Mouse (Mus musculus): ENCODE data around the gene Agap1.

The Agap1 gene

DNA sequence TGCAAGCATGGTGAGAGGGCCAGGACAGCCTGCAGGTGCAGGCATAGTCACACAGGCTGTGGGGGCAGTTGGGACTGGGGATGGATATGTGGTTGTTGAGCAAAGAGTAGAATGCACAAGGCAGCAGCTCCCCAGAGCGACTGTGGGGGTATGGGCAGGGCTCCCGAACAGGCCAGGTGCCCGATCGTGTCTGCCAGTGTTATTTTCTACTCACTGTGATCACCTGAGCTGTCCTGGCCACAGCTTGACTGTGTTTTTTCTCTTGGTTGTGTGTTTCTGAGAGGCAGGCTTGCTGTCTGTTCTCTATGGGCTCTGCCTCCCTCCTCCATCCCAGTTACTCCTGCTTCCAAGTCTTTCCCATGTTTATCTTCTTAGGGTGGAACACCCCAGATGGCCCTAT is 154.2 kb downstream of the Agap1 start:
- no peak for DNase-seq (ENCODE audit: inconsistent age in 2 of 2, low spot score in 1 of 2)

DNA sequence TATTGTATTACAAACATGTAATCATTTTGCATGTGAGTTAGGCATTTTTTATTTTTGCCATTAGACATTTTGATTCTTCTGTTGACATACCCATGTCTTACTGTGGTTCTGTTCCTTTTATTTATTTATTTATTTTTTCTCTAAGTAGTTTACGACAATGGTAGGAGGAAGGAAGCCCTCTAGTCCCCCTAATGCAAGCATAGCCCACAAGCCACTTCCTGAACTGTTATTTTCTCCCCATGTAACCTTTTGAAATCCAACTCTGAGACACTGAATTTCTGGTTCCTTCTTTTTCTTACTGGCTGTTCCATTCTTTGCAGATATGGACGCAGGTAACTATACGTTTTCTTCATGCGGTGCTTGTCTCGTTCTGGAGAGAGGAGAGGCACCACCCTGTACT is 155.4 kb downstream of the Agap1 start:
- no peak for DNase-seq (ENCODE audit: inconsistent age in 2 of 2, low spot score in 1 of 2)

DNA sequence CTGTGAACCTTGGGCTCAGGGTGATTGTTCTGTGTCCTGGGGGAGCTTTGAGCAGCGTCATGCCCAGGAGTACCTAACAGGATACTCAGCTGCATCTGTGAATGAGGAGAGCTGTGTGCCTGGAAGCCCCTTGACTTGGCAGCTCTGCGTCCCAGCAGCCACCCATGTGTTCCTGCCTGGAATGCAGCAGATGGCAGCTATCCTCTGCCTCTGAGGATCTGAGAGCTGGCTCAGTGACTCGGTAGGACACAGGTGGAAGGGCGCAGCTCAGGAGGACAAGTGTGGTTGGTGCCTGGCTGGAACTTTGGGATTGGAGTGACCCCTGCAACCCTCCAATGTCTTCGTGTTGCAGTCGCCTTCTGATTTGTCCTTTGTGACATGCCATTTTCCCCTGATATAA is 156.9 kb downstream of the Agap1 start:
- DNase-seq (ENCODE audit: inconsistent age in 2 of 2, low spot score in 1 of 2), result no peak

GRCm38 (mm10) chr1:89613234-89613870 is 158.7 kb downstream of the Agap1 start:
- no peak for DNase-seq (ENCODE audit: inconsistent age in 2 of 2, low spot score in 1 of 2)

GRCm38 (mm10) chr1:89616556-89616955 is 161.9 kb downstream of the Agap1 start:
- no peak for DNase-seq (ENCODE audit: inconsistent age in 2 of 2, low spot score in 1 of 2)

GRCm38 (mm10) chr1:89617336-89617735 is 162.7 kb downstream of the Agap1 start:
- peak in 1 of 2 experiments; percentile 41 for DNase-seq (ENCODE audit: inconsistent age in 2 of 2, low spot score in 1 of 2)

DNA sequence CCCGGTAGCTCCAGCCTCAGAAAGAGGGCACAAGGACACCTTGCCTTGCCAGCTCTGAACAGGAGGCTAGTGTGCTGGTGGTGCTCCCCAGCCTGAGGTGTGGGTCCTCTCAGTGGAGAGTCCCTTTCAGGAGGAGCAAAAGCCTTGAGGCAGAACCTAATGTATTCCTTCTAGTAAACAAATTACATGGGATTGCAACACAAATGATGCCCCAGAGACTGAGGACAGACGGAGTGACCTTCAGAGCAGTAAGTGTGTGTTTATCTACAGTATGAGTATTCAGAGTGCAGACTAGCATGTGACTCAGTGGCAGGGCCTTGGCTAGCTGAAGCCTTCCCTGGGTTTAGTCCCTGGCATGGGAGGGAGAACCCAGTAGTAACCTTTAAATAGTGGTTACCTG is 165.4 kb downstream of the Agap1 start:
- DNase-seq (ENCODE audit: inconsistent age in 2 of 2, low spot score in 1 of 2), result peak; percentile 70 to 88

DNA sequence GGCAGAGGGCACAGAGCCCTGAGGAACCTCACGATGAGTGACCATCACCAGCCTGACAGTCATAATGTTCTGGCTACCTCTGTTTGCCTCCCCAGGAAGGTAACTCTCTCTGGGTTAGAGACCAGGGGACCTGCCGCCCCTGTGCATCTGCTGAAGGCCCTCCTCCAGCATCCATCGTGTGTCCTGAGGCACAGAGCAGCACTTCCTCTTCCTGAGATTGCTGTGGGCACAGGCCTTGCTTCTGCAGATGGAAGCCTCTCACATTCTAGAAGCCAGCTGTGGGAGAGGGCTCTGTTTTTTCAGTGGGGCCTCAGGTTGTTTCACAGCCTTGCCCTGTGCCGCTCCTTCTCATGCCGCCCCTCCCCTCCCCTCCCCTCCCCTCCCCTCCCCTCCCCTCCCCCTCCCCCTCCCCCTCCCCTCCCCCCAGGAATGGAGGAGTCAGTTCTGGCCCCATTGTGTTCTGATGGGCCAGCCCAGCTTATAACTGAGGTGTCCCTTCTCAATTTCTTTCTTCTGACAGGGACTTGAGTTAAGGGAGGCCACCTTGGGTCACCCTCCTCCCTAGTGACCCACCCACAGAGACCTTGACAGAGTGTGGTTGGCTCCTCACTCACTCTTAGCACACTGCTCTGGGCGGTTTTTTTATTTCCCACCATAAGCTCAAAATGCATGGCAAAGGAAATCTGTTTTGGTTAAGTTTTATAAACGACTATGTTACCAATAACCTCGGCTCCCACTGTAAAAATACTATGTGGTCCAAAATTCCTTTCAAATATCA is 166.6 kb downstream of the Agap1 start:
- peak; percentile 41 to 66 for DNase-seq (ENCODE audit: inconsistent age in 2 of 2, low spot score in 1 of 2)

GRCm38 (mm10) chr1:89621952-89622351 is 167.3 kb downstream of the Agap1 start:
- DNase-seq (ENCODE audit: inconsistent age in 2 of 2, low spot score in 1 of 2), result peak; percentile 80 to 90

DNA sequence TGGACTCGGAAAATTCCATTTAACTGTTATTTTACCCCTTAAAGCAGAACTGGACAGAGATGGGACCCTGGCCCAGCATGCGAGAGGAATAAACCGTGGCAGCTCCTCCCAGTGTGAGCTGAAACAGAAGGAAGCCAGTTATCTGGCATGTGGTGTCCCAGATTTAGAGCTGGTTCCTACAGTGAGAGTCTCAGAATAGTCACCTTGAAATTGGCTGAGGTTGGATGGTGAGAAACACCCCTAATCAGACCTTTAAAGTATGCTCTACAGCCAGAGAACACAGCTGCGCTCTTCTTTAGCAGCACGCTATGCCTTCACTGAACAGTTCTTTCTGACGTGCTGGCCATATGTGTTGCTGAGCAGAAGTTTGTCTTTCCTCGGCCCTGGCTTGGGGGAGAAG is 168.2 kb downstream of the Agap1 start:
- DNase-seq (ENCODE audit: inconsistent age in 2 of 2, low spot score in 1 of 2), result no peak

DNA sequence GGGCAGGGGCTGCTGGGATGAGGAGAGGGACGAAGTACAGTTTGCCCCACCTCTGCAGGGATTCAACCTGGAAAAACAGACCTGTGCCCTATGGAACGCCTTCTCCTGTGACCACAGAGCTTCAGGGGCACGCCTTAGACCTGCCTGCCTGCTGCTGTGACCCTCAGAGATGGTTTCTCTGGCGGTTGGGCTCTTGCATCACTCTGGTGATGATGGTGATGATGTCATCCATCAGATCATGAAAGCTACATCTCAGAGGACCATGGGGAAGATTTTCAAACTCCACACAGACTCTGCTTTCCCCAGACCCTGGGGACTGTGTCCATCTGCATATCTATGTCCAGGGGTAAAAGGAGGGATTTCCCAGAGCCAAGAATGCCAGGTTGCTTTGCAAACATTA is 170.7 kb downstream of the Agap1 start:
- DNase-seq (ENCODE audit: inconsistent age in 2 of 2, low spot score in 1 of 2), result no peak

DNA sequence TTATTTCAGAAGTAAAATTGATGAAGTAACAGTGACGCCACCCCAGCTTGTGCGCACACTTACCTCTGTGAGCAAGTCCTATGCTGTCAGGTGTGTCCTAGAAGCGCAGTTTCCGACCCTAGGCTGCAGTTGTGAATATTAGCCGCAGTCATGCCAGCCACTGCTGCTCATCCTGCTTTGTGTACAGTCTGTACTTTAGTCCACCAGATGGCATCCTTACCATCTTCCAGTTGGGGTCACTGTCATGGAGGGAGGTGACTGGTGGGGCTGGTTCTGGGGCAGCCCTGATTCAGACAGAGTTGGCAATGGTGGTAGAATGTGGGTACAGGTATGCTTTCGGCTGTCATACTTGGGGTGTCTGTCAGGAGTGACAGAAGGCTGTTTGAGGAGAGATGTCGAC is 171.4 kb downstream of the Agap1 start:
- no peak for DNase-seq (ENCODE audit: inconsistent age in 2 of 2, low spot score in 1 of 2)

DNA sequence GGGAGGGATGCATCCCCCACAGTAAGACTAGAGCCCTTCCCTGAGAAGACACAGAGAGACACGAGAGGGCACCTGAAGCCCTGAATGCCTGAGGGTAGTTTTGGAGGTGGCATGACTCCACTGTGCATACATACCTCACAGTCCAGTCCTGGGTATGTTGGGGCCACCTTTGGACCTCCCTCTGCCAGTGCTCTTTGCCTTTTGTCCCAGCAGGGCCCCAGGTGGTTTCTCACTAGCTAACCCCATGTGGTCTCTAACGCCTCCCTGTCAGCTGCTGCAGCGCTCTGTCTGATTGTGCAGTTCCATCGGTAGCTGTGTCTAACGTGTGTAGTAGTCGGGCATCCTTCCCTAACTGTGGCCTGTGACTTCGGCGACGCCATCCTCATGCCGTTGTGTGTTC is 172.3 kb downstream of the Agap1 start:
- no peak for DNase-seq (ENCODE audit: inconsistent age in 2 of 2, low spot score in 1 of 2)

- peak in 1 of 2 experiments; percentile 70 for DNase-seq (ENCODE audit: inconsistent age in 2 of 2, low spot score in 1 of 2)
Observed at GRCm38 (mm10) chr1:89627650-89628049, 173.0 kb downstream of the Agap1 start.

DNA sequence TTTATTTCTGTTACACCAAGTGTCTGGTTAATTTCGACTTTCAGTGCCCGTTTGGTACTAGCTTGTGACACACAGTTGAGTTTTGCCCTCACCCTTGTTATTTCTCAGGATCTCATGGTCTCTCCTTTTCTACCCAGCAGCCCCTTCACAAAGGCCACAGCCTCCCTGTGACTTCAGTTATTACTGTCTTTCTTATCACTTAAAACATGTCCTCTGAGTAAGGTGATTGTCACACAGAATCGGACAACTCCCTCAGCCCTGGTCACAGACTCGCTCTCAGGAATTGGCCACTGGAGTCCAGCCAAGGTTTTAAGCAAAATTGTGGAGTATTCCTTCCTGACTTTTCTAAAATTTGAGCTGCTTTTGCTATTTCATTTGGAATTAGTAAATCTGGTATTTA is 176.2 kb downstream of the Agap1 start:
- no peak for DNase-seq (ENCODE audit: inconsistent age in 2 of 2, low spot score in 1 of 2)

DNA sequence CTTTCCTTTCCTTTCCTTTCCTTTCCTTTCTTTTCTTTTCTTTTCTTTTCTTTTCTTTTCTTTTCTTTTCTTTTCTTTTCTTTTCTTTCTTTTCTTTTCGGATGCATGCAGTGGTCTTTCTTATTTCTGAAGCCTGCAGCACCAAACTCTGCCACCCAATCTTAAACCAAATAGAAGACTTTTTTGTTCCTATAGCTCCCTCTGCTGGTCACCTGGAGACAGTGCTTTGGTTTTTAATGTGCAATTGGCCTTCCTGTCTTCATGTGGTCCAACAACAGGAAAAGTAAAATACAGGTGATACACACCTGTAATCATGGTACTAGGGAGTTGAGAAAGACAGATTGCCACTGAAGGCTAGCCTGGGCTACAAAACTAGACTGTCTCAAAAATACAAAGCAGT is 177.1 kb downstream of the Agap1 start:
- DNase-seq (ENCODE audit: inconsistent age in 2 of 2, low spot score in 1 of 2), result peak in 1 of 2 experiments; percentile 76

DNA sequence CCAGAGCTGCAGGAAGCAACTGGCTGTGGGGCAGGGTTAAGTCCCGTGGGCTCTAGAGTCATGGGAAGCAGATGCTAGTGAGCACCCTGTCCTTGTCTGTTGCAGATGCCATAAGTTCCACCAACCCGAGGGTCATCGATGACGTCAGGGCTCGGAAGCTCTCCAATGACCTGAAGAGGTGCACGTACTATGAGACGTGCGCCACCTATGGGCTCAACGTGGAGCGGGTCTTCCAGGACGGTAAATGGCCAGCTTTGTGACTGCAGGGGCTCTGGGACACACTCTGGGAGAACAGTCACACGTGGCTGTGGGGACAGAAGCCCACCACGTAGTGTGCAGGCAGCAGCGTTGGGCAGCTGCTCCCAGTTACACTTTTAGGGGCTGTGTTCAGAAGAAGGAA is 179.4 kb downstream of the Agap1 start:
- no peak for DNase-seq (ENCODE audit: inconsistent age in 2 of 2, low spot score in 1 of 2)

- DNase-seq (ENCODE audit: inconsistent age in 2 of 2, low spot score in 1 of 2), result no peak
Observed at GRCm38 (mm10) chr1:89635131-89635530, 180.5 kb downstream of the Agap1 start.

GRCm38 (mm10) chr1:89637670-89638069 is 183.1 kb downstream of the Agap1 start:
- DNase-seq (ENCODE audit: inconsistent age in 2 of 2, low spot score in 1 of 2), result no peak

- DNase-seq (ENCODE audit: inconsistent age in 2 of 2, low spot score in 1 of 2), result peak in 1 of 2 experiments; percentile 74
Observed at GRCm38 (mm10) chr1:89643445-89644100, 189.0 kb downstream of the Agap1 start.

DNA sequence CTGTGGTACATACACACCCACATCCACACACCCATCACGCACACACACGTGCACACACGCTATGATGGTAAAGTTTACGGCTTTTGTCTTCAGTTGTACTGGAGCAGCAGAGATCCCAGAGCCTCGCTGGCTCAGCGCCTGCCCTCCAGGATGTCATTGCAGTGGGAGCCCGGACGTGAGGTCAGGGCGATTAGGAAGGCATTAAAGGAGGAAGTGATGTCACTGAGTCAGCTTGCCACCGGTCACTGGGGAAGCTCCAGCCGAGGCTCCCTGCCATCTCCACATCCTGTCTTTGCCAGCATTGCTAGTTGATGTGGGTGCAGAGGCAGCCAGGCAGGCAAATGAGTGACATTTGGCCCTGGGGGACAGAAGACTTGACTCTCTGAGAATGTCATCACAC is 189.5 kb downstream of the Agap1 start:
- DNase-seq (ENCODE audit: inconsistent age in 2 of 2, low spot score in 1 of 2), result peak; percentile 50 to 75
